Mouse (Mus musculus): ENCODE data around the gene Hmcn2. TPM values are rescaled to one million over a fixed set of nuclear protein-coding genes. Genes with fewer than 3 reads are reported as not detected.

The Hmcn2 gene
- polyA plus RNA-seq, 1 experiment from 2014 or later, result 0.10 TPM

DNA sequence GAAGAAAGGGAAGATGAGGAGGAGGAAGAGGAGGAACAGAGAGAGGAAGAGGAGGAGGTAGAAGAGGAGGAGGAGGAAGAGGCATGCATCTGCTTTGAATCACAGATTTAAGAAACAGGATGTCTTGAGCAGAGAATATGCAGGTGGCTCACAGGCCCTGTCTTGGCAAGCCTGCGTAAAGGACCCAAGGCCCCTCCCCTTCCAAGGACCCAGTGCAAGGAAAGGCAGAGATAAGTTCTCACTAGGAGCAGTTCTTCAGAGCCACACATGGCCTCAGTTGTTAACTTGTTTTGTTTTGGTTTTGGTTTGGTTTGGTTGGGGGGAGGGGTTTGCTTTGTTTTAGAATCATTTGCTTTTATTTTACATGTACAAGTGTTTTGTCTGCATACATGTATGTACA, 137.3 kb downstream of the Hmcn2 start:
- no peaks in the 10 kb centered on the region for H3K9me3 ChIP-seq (ENCODE audit: control insufficient read depth, low read length)
- no peak for ATAC-seq (ENCODE audit: low FRiP score)

DNA sequence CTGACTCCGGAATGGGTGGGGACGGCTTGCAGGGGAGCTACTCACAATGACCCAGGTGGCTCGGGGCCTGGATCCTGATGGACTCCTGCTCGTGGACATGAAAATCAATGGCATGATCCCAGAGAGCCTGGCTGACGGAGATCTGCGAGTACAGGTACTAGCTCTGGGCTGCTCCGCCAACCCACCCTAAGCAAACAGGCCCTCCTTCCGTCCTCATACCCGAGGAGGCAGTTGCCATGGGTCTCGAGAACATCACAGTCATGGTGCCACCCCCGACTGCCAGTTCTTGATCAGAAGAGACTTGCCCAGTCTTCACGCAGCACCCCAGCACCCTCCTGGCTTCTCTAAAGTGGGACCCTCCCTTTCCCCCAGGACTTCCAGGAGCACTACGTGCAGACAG, 138.8 kb downstream of the Hmcn2 start:
- H3K4me3 ChIP-seq (ENCODE audit: low read depth, low read length), result no peak overlapping the region
- ATAC-seq (ENCODE audit: low FRiP score) (no peak), DNase-seq (ENCODE audit: low spot score, missing footprints) (peak; percentile 14)
- 81% methylated on average over 13 of the region's 13 CpGs for whole genome bisulfite sequencing
- H3K9me3 ChIP-seq (ENCODE audit: control insufficient read depth, low read length), result no peaks in the 10 kb centered on the region
- no peaks in the 10 kb centered on the region; the same call in 1 of the 2 replicates for H3K27me3 ChIP-seq (ENCODE audit: control insufficient read depth, insufficient read depth, low read length)
- H3K27ac ChIP-seq (ENCODE audit: low read depth, low read length), result no peak overlapping the region
- H3K9ac ChIP-seq (ENCODE audit: low read length), result no peak overlapping the region
- H3K36me3 ChIP-seq (ENCODE audit: control insufficient read depth, insufficient read depth, low read length), result no peaks in the 10 kb centered on the region
- H3K4me1 ChIP-seq (ENCODE audit: control insufficient read depth, insufficient read depth, low read length), result peaks cover 6% of the 10 kb centered on the region; the same call in 1 of the 2 replicates
- no peak overlapping the region for H3K4me2 ChIP-seq

More for the DNA sequence above, 137.3 kb downstream of the Hmcn2 start:
- peak; percentile 75 for DNase-seq (ENCODE audit: low spot score, missing footprints)
- H3K27me3 ChIP-seq (ENCODE audit: control insufficient read depth, insufficient read depth, low read length), result no peaks in the 10 kb centered on the region
- H3K9ac ChIP-seq (ENCODE audit: low read length), result no peak overlapping the region
- peaks cover 6% of the 10 kb centered on the region; the same call in 1 of the 2 replicates for H3K4me1 ChIP-seq (ENCODE audit: control insufficient read depth, insufficient read depth, low read length)
- no peaks in the 10 kb centered on the region for H3K36me3 ChIP-seq (ENCODE audit: control insufficient read depth, insufficient read depth, low read length)
- 83% methylated on average over 1 of the region's 1 CpGs for WGBS
- no peak overlapping the region for H3K4me3 ChIP-seq (ENCODE audit: low read depth, low read length)
- H3K4me2 ChIP-seq, result no peak overlapping the region
- no peak overlapping the region for H3K27ac ChIP-seq (ENCODE audit: low read depth, low read length)

GRCm38 (mm10) chr2:31453559-31454177, 139.5 kb downstream of the Hmcn2 start:
- peaks cover 6% of the 10 kb centered on the region; the same call in 1 of the 2 replicates for H3K4me1 ChIP-seq (ENCODE audit: control insufficient read depth, insufficient read depth, low read length)
- H3K4me3 ChIP-seq (ENCODE audit: low read depth, low read length), result no peak overlapping the region
- ATAC-seq (ENCODE audit: low FRiP score) (no peak), DNase-seq (ENCODE audit: low spot score, missing footprints) (peak; percentile 84)
- peaks cover 6% of the 10 kb centered on the region; the same call in 1 of the 2 replicates for H3K27me3 ChIP-seq (ENCODE audit: control insufficient read depth, insufficient read depth, low read length)
- H3K36me3 ChIP-seq (ENCODE audit: control insufficient read depth, insufficient read depth, low read length), result no peaks in the 10 kb centered on the region
- 34% methylated on average over 11 of the region's 11 CpGs for WGBS
- H3K9me3 ChIP-seq (ENCODE audit: control insufficient read depth, low read length), result no peaks in the 10 kb centered on the region
- no peak overlapping the region for H3K4me2 ChIP-seq
- no peak overlapping the region for H3K27ac ChIP-seq (ENCODE audit: low read depth, low read length)
- H3K9ac ChIP-seq (ENCODE audit: low read length), result no peak overlapping the region

GRCm38 (mm10) chr2:31454280-31454679, 140.1 kb downstream of the Hmcn2 start:
- ATAC-seq (ENCODE audit: low FRiP score) (no peak), DNase-seq (ENCODE audit: low spot score, missing footprints) (peak; percentile 59)
- no peak overlapping the region for H3K27ac ChIP-seq (ENCODE audit: low read depth, low read length)
- H3K4me2 ChIP-seq, result no peak overlapping the region
- no peaks in the 10 kb centered on the region for H3K9me3 ChIP-seq (ENCODE audit: control insufficient read depth, low read length)
- no peak overlapping the region for H3K4me3 ChIP-seq (ENCODE audit: low read depth, low read length)
- H3K4me1 ChIP-seq (ENCODE audit: control insufficient read depth, insufficient read depth, low read length), result peaks cover 4% of the 10 kb centered on the region; the same call in 1 of the 2 replicates
- WGBS, result 81% methylated on average over 8 of the region's 8 CpGs
- no peaks in the 10 kb centered on the region for H3K36me3 ChIP-seq (ENCODE audit: control insufficient read depth, insufficient read depth, low read length)
- no peak overlapping the region for H3K9ac ChIP-seq (ENCODE audit: low read length)
- H3K27me3 ChIP-seq (ENCODE audit: control insufficient read depth, insufficient read depth, low read length), result peaks cover 10% of the 10 kb centered on the region

- Histone ChIP-seq H3K9me3 (ENCODE audit: control insufficient read depth, low read length) (no peaks in the 10 kb centered on the region), H3K27me3 (ENCODE audit: control insufficient read depth, insufficient read depth, low read length) (peaks cover 20% of the 10 kb centered on the region), H3K4me2 (no peak overlapping the region), H3K9ac (ENCODE audit: low read length) (no peak overlapping the region), H3K4me3 (ENCODE audit: low read depth, low read length) (no peak overlapping the region), H3K36me3 (ENCODE audit: control insufficient read depth, insufficient read depth, low read length) (no peaks in the 10 kb centered on the region), H3K27ac (ENCODE audit: low read depth, low read length) (no peak overlapping the region), H3K4me1 (ENCODE audit: control insufficient read depth, insufficient read depth, low read length) (peaks cover 9% of the 10 kb centered on the region; the same call in 1 of the 2 replicates)
- ATAC-seq (ENCODE audit: low FRiP score), result no peak
- DNase-seq (ENCODE audit: low spot score, missing footprints), result no peak
- WGBS, result 92% methylated on average over 7 of the region's 7 CpGs
Measured at GRCm38 (mm10) chr2:31455418-31455817, 141.2 kb downstream of the Hmcn2 start.

- H3K9ac ChIP-seq (ENCODE audit: low read length), result no peak overlapping the region
- H3K36me3 ChIP-seq (ENCODE audit: control insufficient read depth, insufficient read depth, low read length), result no peaks in the 10 kb centered on the region
- no peak overlapping the region for H3K27ac ChIP-seq (ENCODE audit: low read depth, low read length)
- H3K27me3 ChIP-seq (ENCODE audit: control insufficient read depth, insufficient read depth, low read length), result peaks cover 28% of the 10 kb centered on the region
- no peak overlapping the region for H3K4me3 ChIP-seq (ENCODE audit: low read depth, low read length)
- 50% methylated on average over 5 of the region's 5 CpGs for WGBS
- no peaks in the 10 kb centered on the region for H3K9me3 ChIP-seq (ENCODE audit: control insufficient read depth, low read length)
- no peak for ATAC-seq (ENCODE audit: low FRiP score)
- H3K4me1 ChIP-seq (ENCODE audit: control insufficient read depth, insufficient read depth, low read length), result peaks cover 6% of the 10 kb centered on the region; the same call in 1 of the 2 replicates
- no peak for DNase-seq (ENCODE audit: low spot score, missing footprints)
- no peak overlapping the region for H3K4me2 ChIP-seq
Measured at GRCm38 (mm10) chr2:31458460-31458859, 144.2 kb downstream of the Hmcn2 start.

- no peaks in the 10 kb centered on the region for H3K9me3 ChIP-seq (ENCODE audit: control insufficient read depth, low read length)
- DNase-seq (ENCODE audit: low spot score, missing footprints), result no peak
- no peak overlapping the region for H3K9ac ChIP-seq (ENCODE audit: low read length)
- no peak overlapping the region for H3K27ac ChIP-seq (ENCODE audit: low read depth, low read length)
- H3K4me2 ChIP-seq, result peak overlapping the region; percentile 80; the same call in 1 of the 2 replicates
- no peak overlapping the region for H3K4me3 ChIP-seq (ENCODE audit: low read depth, low read length)
- WGBS, result 43% methylated on average over 16 of the region's 16 CpGs
- no peaks in the 10 kb centered on the region for H3K36me3 ChIP-seq (ENCODE audit: control insufficient read depth, insufficient read depth, low read length)
- no peak for ATAC-seq (ENCODE audit: low FRiP score)
- H3K27me3 ChIP-seq (ENCODE audit: control insufficient read depth, insufficient read depth, low read length), result peaks cover 28% of the 10 kb centered on the region
- peaks cover 6% of the 10 kb centered on the region; the same call in 1 of the 2 replicates for H3K4me1 ChIP-seq (ENCODE audit: control insufficient read depth, insufficient read depth, low read length)
Measured at GRCm38 (mm10) chr2:31458989-31459936, 145.0 kb downstream of the Hmcn2 start.

DNA sequence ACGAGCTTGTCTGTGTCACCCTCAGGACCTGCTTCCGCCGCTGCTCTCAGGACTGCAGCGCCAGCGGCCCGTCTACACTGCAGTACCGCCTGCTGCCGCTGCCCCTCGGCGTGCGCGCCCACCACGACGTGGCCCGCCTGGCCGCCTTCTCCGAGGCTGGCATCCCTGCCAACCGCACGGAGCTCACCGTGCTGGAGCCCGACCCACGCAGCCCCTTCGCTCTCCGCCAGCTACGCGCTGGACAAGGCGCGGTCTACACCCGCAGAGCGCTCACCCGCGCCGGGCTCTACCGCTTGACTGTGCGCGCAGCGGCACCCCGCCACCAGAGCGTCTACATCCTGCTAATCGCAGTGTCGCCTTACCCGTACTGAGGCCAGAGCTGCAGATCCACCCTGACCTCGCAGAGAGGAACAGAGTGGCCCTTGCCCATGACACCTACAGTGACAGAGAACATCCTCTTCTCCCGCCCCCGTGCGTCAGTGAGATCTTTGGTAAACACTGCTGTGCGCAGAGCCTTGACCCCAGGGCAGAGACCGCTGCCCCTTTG, 145.9 kb downstream of the Hmcn2 start:
- Histone ChIP-seq H3K9ac (ENCODE audit: low read length) (peak overlapping the region; percentile 54), H3K4me2 (peak overlapping the region; percentile 80), H3K27ac (ENCODE audit: low read depth, low read length) (no peak overlapping the region), H3K27me3 (ENCODE audit: control insufficient read depth, insufficient read depth, low read length) (peaks cover 28% of the 10 kb centered on the region), H3K4me1 (ENCODE audit: control insufficient read depth, insufficient read depth, low read length) (peaks cover 6% of the 10 kb centered on the region; the same call in 1 of the 2 replicates), H3K4me3 (ENCODE audit: low read depth, low read length) (peak overlapping the region; percentile 33), H3K36me3 (ENCODE audit: control insufficient read depth, insufficient read depth, low read length) (no peaks in the 10 kb centered on the region), H3K9me3 (ENCODE audit: control insufficient read depth, low read length) (no peaks in the 10 kb centered on the region)
- under 1% methylated on average over 48 of the region's 48 CpGs for whole genome bisulfite sequencing
- peak; percentile 94 for DNase-seq (ENCODE audit: low spot score, missing footprints)
- ATAC-seq (ENCODE audit: low FRiP score), result 0 out of 2 replicates have a peak, but pooled peaks have one; percentile 59
